Mouse (Mus musculus) forebrain, embryonic 12.5 days (tissue): ENCODE results near the gene Gtpbp2. TPM values are rescaled to one million over a fixed set of nuclear protein-coding genes. Genes with fewer than 3 reads are reported as not detected.

ENCODE experiments used
- ATAC-seq: fragments of 200-750 bp; cut with Nextera tagmentation; 2 replicates; pipeline ENCODE4 v1.8.0; 2017; ENCODE audit warnings: moderate TSS enrichment; ENCODE audit not compliant: low FRiP score
- H3K27ac ChIP-seq: fragments of 300-500 bp; sonication (generic); 2 replicates; pipeline ENCODE4 v1.5.1; 2016; ENCODE audit warnings: mild to moderate bottlenecking
- H3K27me3 ChIP-seq: fragments of 300-500 bp; sonication (generic); 2 replicates; pipeline ENCODE4 v1.6.1; 2016; ENCODE audit warnings: mild to moderate bottlenecking
- H3K36me3 ChIP-seq: fragments of 300-500 bp; sonication (generic); replicated peaks from 2 replicates; pipeline ENCODE4 v1.6.1; 2016; ENCODE audit warnings: mild to moderate bottlenecking
- H3K4me1 ChIP-seq: fragments of 300-500 bp; sonication (generic); 2 replicates; pipeline ENCODE4 v1.6.1; 2016
- H3K4me2 ChIP-seq: fragments of 300-500 bp; sonication (generic); 2 replicates; pipeline ENCODE4 v1.6.1; 2016; ENCODE audit warnings: mild to moderate bottlenecking, moderate library complexity
- H3K4me3 ChIP-seq: fragments of 300-500 bp; sonication (generic); replicated peaks from 2 replicates; pipeline ENCODE4 v1.5.1; 2016; ENCODE audit warnings: mild to moderate bottlenecking
- H3K9ac ChIP-seq: fragments of 300-500 bp; sonication (generic); 2 replicates; pipeline ENCODE4 v1.6.1; 2016; ENCODE audit warnings: mild to moderate bottlenecking
- H3K9me3 ChIP-seq: fragments of 300-500 bp; sonication (generic); 2 replicates; pipeline ENCODE4 v1.6.1; 2016
- WGBS: fragments of 180-500 bp; shearing (Covaris S2); methylation state at CpG from one replicate; pipeline ENCODE4 v1.1.7; 2016; 5-methylcytosine and 5-hydroxymethylcytosine counted together
- polyA plus RNA-seq: library from polyadenylated mRNA; unstranded; fragments of >200 nt; fragmentation: Nextera tagmentation; extraction: Ambion mirVana; gene quantifications from 2 replicates; pipeline ENCODE4 v1.2.1, GENCODE M21; 2016

The Gtpbp2 gene
- polyA plus RNA-seq: 37.0 and 43.6 TPM in 2 replicates

- H3K27ac ChIP-seq: peak within 1 kb of the TSS; percentile 84
- ATAC-seq: peak; percentile 95
- no peaks in the 10 kb centered on the region for H3K27me3 ChIP-seq
- peaks cover 19% of the 10 kb centered on the region for H3K36me3 ChIP-seq
- WGBS: under 1% methylated on average over 22 of the region's 23 CpGs
- H3K9ac ChIP-seq: peak within 1 kb of the TSS; percentile 85
- no peaks in the 10 kb centered on the region for H3K9me3 ChIP-seq
- H3K4me1 ChIP-seq: peaks cover 22% of the 10 kb centered on the region
- H3K4me3 ChIP-seq: peak within 1 kb of the TSS; percentile 81
- H3K4me2 ChIP-seq: peak within 1 kb of the TSS; percentile 65
These were observed at the start of gene Gtpbp2 for GRCm38 (mm10) chr17:46160686-46161085. Gene Gtpbp2 (plus strand): TSS chr17:46161032.

GRCm38 (mm10) chr17:46115489-46115888, 45.3 kb upstream of the Gtpbp2 start:
- Histone ChIP-seq H3K9me3 (no peaks in the 10 kb centered on the region), H3K4me2 (no peak overlapping the region), H3K27ac (no peak overlapping the region), H3K36me3 (peaks cover 37% of the 10 kb centered on the region), H3K27me3 (no peaks in the 10 kb centered on the region), H3K4me3 (no peak overlapping the region), H3K4me1 (peaks cover 12% of the 10 kb centered on the region), H3K9ac (no peak overlapping the region)
- WGBS: 83% methylated on average over 2 of the region's 2 CpGs
- no peak for ATAC-seq

GRCm38 (mm10) chr17:46116138-46116537, 44.7 kb upstream of the Gtpbp2 start:
- Histone ChIP-seq H3K4me1 (peaks cover 12% of the 10 kb centered on the region), H3K4me2 (no peak overlapping the region), H3K9me3 (no peaks in the 10 kb centered on the region), H3K36me3 (peaks cover 38% of the 10 kb centered on the region), H3K4me3 (no peak overlapping the region), H3K27me3 (no peaks in the 10 kb centered on the region), H3K9ac (no peak overlapping the region), H3K27ac (no peak overlapping the region)
- ATAC-seq: no peak
- WGBS: 83% methylated on average over 11 of the region's 11 CpGs

DNA sequence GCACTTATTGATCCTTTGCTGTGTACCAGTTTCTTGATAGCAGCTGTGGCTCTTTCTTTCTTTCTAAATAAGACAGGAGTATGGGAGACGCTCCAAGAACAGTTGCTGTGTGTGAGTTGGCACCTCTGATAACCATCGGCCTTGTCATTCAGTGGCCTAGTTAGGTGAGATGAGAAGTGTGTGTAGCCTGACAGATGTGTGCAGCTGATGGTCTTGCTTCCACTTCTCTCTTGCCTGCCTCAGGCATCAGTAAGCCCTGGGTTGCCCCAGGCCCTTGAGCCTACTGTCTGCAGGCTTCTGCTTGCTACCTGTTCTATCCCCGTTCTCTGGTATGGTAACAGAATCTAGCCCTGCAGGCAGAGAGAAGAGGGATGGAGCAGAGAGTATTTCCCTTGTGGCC, 44.0 kb upstream of the Gtpbp2 start:
- Histone ChIP-seq H3K4me1 (peaks cover 5% of the 10 kb centered on the region), H3K27ac (no peak overlapping the region), H3K27me3 (no peaks in the 10 kb centered on the region), H3K4me2 (no peak overlapping the region), H3K9me3 (no peaks in the 10 kb centered on the region), H3K9ac (no peak overlapping the region), H3K36me3 (peaks cover 40% of the 10 kb centered on the region), H3K4me3 (no peak overlapping the region)
- 90% methylated on average over 3 of the region's 3 CpGs for WGBS
- no peak for ATAC-seq

DNA sequence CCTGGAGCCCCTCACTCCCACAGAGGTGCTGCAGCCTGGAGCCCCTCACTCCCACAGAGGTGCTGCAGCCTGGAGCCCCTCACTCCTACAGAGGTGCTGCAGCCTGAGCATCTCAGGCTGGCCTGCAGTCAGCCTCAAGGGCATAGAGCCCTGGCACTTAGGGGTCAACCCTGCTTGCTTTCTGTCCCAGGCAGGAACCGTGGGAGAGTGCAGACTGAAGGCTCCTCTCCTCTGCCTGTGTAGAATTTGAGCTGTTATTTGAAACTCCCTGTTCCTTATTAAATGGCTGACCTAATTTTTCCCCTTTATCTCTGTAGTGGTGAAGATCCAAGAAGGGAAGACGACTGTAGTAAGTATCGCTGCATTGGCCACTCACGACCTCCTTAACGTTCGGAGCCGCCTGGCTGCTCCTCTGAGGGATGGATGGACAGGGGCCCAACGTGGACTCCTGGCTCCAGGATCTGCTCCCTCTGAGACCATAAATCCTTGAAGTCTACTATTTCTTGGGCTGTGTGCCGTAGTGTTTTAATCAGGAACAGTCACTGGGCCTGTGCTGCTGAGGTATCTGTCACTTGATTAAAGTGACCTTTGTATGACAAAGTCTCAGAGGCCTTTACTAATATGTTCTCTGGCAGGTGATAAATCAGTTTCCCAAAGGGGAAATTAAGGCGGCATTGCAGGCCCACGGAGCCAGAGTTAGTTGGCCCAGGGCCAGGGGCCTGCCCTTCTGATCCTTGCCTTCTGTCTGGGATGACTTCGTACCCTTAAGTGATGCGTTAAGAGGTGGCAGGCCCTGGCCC, 43.0 kb upstream of the Gtpbp2 start:
- no peaks in the 10 kb centered on the region for H3K4me1 ChIP-seq
- H3K27me3 ChIP-seq: no peaks in the 10 kb centered on the region
- H3K9ac ChIP-seq: no peak overlapping the region
- no peak overlapping the region for H3K27ac ChIP-seq
- WGBS: 88% methylated on average over 13 of the region's 13 CpGs
- H3K9me3 ChIP-seq: no peaks in the 10 kb centered on the region
- peaks cover 49% of the 10 kb centered on the region for H3K36me3 ChIP-seq
- H3K4me3 ChIP-seq: no peak overlapping the region
- ATAC-seq: no peak
- H3K4me2 ChIP-seq: no peak overlapping the region

GRCm38 (mm10) chr17:46118423-46118850, 42.4 kb upstream of the Gtpbp2 start:
- Histone ChIP-seq H3K4me1 (no peaks in the 10 kb centered on the region), H3K36me3 (peaks cover 55% of the 10 kb centered on the region), H3K4me2 (no peak overlapping the region), H3K9ac (no peak overlapping the region), H3K27me3 (no peaks in the 10 kb centered on the region), H3K4me3 (no peak overlapping the region), H3K9me3 (no peaks in the 10 kb centered on the region), H3K27ac (no peak overlapping the region)
- no peak for ATAC-seq
- WGBS: 88% methylated on average over 4 of the region's 4 CpGs

GRCm38 (mm10) chr17:46119641-46120040, 41.2 kb upstream of the Gtpbp2 start:
- no peak overlapping the region for H3K9ac ChIP-seq
- H3K27ac ChIP-seq: no peak overlapping the region
- H3K27me3 ChIP-seq: no peaks in the 10 kb centered on the region
- H3K36me3 ChIP-seq: peaks cover 65% of the 10 kb centered on the region
- H3K9me3 ChIP-seq: no peaks in the 10 kb centered on the region
- no peak for ATAC-seq
- no peak overlapping the region for H3K4me2 ChIP-seq
- 92% methylated on average over 10 of the region's 10 CpGs for WGBS
- no peaks in the 10 kb centered on the region for H3K4me1 ChIP-seq
- no peak overlapping the region for H3K4me3 ChIP-seq

DNA sequence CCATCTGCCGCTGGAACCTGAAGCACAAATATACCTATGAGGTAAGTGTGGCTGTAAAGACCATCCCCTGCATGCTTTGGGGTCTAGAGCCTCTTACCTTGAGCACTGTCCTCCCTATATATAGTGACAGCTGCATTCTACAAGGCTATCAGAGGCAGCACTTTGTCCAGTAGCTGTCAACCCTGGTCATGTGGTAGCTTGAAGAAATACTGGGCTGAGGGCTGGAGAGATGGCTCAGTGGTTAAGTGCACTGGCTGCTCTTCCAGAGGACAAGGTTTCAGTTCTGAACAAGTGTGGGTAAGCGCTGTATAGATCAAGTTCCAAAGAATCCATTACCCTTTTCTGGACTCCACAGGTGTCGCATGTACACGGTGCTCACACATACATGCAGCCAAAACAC, 38.0 kb upstream of the Gtpbp2 start:
- H3K9ac ChIP-seq: no peak overlapping the region
- 94% methylated on average over 4 of the region's 4 CpGs for WGBS
- H3K4me2 ChIP-seq: no peak overlapping the region
- no peaks in the 10 kb centered on the region for H3K9me3 ChIP-seq
- H3K36me3 ChIP-seq: peaks cover 88% of the 10 kb centered on the region
- ATAC-seq: no peak
- no peak overlapping the region for H3K4me3 ChIP-seq
- H3K27me3 ChIP-seq: no peaks in the 10 kb centered on the region
- H3K27ac ChIP-seq: no peak overlapping the region
- H3K4me1 ChIP-seq: no peaks in the 10 kb centered on the region

GRCm38 (mm10) chr17:46123285-46123684, 37.5 kb upstream of the Gtpbp2 start:
- Histone ChIP-seq H3K9me3 (no peaks in the 10 kb centered on the region), H3K27me3 (no peaks in the 10 kb centered on the region), H3K4me2 (no peak overlapping the region), H3K4me1 (no peaks in the 10 kb centered on the region), H3K4me3 (no peak overlapping the region), H3K36me3 (peaks cover 88% of the 10 kb centered on the region), H3K27ac (no peak overlapping the region), H3K9ac (no peak overlapping the region)
- WGBS: 93% methylated on average over 4 of the region's 4 CpGs
- ATAC-seq: no peak

DNA sequence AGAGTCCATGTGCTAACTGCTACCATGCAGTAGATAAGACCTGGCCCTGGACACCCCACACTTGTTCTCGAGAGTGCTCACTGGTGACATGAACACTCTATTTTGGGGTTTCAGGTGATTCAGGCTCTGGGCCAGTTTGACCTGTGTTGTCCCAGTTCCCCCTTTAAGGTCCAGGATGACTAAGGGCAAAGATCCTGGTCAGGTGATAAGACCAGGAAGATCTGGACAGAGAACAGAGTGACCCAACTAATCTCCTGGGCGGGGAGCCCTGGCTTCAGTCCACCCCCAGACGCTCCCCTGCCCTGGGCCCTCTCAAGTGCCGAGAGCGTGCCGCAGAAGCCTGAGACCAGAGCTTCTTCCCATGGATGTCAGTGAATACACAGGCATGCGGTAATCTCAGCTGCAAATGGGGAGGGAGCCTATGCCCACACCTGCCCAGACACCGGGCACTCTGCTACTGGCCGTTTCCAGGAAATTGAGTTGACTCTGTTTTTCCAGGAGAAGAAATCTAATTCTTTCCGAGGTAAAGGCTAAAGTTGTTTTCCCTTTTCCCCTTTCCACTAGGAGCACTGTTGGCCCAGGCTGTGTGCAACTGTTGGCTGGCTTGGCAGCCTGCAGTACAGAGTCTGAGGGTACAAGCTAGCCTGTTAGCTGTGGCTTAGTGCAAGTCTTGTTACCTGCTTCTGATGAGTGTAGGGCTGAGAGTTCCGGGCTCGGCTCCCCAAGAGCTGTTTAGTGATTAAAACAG, 36.7 kb upstream of the Gtpbp2 start:
- H3K27me3 ChIP-seq: no peaks in the 10 kb centered on the region
- H3K9me3 ChIP-seq: no peaks in the 10 kb centered on the region
- no peak overlapping the region for H3K4me3 ChIP-seq
- no peak overlapping the region for H3K27ac ChIP-seq
- 95% methylated on average over 12 of the region's 12 CpGs for WGBS
- no peaks in the 10 kb centered on the region for H3K4me1 ChIP-seq
- H3K9ac ChIP-seq: no peak overlapping the region
- H3K4me2 ChIP-seq: no peak overlapping the region
- no peak for ATAC-seq
- peaks cover 89% of the 10 kb centered on the region for H3K36me3 ChIP-seq

GRCm38 (mm10) chr17:46126608-46127007, 34.2 kb upstream of the Gtpbp2 start:
- Histone ChIP-seq H3K27ac (no peak overlapping the region), H3K27me3 (no peaks in the 10 kb centered on the region), H3K4me1 (no peaks in the 10 kb centered on the region), H3K9ac (no peak overlapping the region), H3K4me2 (no peak overlapping the region), H3K9me3 (no peaks in the 10 kb centered on the region), H3K36me3 (peaks cover 85% of the 10 kb centered on the region), H3K4me3 (no peak overlapping the region)
- ATAC-seq: no peak
- 89% methylated on average over 4 of the region's 6 CpGs for WGBS

DNA sequence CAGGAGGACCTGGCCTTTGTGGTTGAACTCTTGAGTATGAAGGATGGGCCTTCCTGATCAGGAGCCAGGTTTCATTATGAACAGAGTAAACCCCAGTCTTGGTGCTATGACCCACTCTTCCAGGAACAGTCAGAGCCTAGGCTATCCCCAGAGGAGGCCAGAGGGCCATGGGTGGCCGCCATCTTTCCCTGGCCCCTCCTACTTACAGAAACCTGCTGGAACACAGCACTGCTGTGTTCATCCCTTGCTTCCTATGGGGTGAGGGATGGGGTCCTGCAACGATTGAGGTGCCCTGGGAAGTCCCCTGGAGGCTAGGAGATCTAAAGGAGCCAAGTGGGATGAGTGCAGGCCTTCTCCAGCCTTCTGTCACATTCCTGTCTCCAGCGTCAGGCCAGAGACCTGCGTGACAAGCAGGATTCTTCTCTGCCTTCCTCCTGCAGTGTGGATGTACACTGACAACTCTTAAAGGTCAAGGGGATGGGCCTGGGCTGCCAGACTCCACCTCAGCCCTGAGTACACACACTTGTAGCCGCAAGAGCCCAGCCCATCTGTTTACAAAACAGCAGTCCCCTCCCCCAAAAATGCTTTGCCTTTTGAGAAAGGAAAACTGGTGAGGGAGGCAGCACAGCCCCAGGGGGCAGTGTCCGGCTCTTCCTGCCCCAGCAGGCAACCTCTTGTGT, 32.9 kb upstream of the Gtpbp2 start:
- Histone ChIP-seq H3K4me2 (no peak overlapping the region), H3K4me3 (no peak overlapping the region), H3K36me3 (peaks cover 72% of the 10 kb centered on the region), H3K9ac (no peak overlapping the region), H3K9me3 (no peaks in the 10 kb centered on the region), H3K27me3 (no peaks in the 10 kb centered on the region; the same call in 1 of the 2 replicates), H3K27ac (no peak overlapping the region), H3K4me1 (peaks cover 4% of the 10 kb centered on the region; the same call in 1 of the 2 replicates)
- ATAC-seq: no peak
- 86% methylated on average over 6 of the region's 6 CpGs for WGBS
